Mouse (Mus musculus) cerebellum, adult 2 months (tissue): ENCODE measurements around the gene Rock2.

Experiments used
- CTCF ChIP-seq: fragments of 200-500 bp; IDR thresholded peaks from 2 replicates; pipeline ENCODE4 v1.5.1; 2011; ENCODE audit warnings: low read depth, mild to moderate bottlenecking, control low read depth, low read length, moderate library complexity, borderline replicate concordance; ENCODE audit not compliant: insufficient read depth
- POLR2A ChIP-seq: fragments of 200-500 bp; IDR thresholded peaks from 2 replicates; pipeline ENCODE4 v1.6.1; 2011; ENCODE audit warnings: low read length, control low read depth, borderline replicate concordance; ENCODE audit not compliant: insufficient read depth

DNA sequence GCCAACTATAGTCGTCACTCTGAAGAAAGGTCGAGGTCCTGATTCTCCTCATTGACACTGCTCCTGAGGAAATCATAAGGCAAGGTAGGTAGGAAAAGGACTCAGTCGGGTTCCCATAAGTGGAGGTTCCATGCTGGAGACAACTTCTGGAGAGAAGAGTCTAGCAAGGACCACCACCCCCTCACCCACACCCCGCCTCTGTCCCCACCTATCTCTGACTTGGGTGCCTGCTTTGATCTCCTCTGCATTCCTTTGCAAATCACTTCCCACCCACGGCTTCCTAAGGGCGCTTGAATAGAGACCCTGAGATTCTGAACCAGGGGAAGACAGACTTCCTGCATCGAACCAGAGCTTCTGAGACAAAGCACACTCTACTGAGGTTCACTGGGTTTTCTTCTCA is 27.4 kb upstream of the Rock2 start:
- TF ChIP-seq POLR2A (no peak), CTCF (no peak)
